Mouse (Mus musculus) liver, adult 10 weeks (tissue): ENCODE measurements around the gene Gpr158. TPM values are rescaled to one million over a fixed set of nuclear protein-coding genes. Genes with fewer than 3 reads are reported as not detected.

ENCODE experiments used
- polyA plus RNA-seq: library from polyadenylated mRNA; stranded (reverse); fragments of 350-450 nt; fragmentation: Illumina TruSeq; extraction: RNeasy Lipid Tissue Mini Kit (QIAGEN cat#74804); gene quantifications from one replicate; pipeline ENCODE4 v1.2.3, GENCODE M21; 2014; ENCODE audit warnings: low read depth, low replicate concordance

Gpr158 gene
- not detected for polyA plus RNA-seq

GRCm38 (mm10) chr2:21367345-21368111, at the start of gene Gpr158:
Gpr158 (plus strand) TSS chr2:21367542.

Other genes starting within 250 kb of the Gpr158 start
- 0.64 TPM for gene Enkur, start 162.2 kb upstream of the Gpr158 start, polyA plus RNA-seq
- 4.5 TPM for gene Thnsl1, start 161.8 kb upstream of the Gpr158 start, polyA plus RNA-seq